Mouse (Mus musculus): ENCODE measurements around the gene Skap1.
A peak's percentile ranks its signal among the peaks of the same experiment; 100 is the strongest.

The Skap1 gene

DNA sequence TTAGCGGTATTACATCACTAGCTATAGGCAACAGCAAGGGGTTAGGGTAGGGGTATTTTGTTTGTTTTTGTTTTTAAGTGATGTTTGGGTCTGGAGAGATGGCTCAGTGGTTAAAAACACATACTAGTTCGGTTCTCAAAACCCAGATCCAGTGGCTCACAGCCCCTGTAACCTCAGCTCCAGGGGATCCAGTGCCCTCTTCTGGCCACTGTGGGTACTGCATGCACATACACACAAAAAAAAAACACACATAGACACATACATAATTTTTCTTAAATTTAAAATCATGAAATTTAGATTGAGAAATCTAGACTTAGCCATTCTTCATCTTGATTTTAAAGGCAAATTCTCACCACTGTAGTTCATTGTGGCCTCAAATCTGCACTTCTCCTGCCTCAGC, 221.0 kb downstream of the Skap1 start:
- no peak for TF ChIP-seq POU5F1 (IDR thresholded peaks at IDR 0.05; ENCODE audit: borderline replicate concordance, low read length)
- TF ChIP-seq CTCF (conservative IDR thresholded peaks at IDR 0.05; ENCODE audit: low read length): peak; percentile 90
- H3K36me3 ChIP-seq (ENCODE audit: insufficient read depth, low read length): peaks cover 15% of the 10 kb centered on the region; the same call in 1 of the 2 replicates
- no peaks in the 10 kb centered on the region for H3K27me3 ChIP-seq (ENCODE audit: insufficient read depth, low read length)

DNA sequence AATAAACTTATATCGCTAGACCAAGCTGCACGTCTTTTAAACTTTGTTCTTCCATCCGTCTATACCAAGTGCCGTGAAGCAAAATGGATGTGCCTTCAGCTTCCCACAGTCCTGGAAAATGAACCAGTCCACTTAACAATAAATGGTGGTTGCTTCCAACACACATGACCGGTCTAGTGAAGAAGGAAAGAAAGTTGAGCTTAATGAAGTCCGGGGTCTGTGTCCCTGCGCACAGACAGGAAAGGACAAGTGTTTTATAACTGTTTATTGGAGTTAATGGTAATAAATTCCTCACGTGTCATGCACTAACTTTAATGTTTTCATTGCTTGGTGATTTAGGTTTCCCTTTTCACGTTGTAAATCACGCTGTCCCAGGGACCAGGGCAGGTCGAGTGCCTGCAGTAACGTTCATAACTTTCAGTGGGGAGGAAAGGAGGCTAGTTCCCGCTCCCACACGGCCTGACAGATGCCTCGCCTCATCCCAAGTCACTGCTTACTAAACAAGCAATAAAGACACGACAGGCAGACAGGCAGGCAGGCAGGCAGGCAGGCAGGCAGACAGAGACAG, 222.4 kb downstream of the Skap1 start:
- H3K4me1 ChIP-seq (replicated peaks; ENCODE audit: low read depth, low read length): peaks cover 21% of the 10 kb centered on the region
- TF ChIP-seq POU5F1 (IDR thresholded peaks at IDR 0.05; ENCODE audit: borderline replicate concordance, low read length) (no peak), CTCF (conservative IDR thresholded peaks at IDR 0.05; ENCODE audit: low read length) (no peak), NANOG (IDR thresholded peaks at IDR 0.05; ENCODE audit: borderline replicate concordance, low read length) (no peak)

More for the DNA sequence above, 221.0 kb downstream of the Skap1 start:
- no peak overlapping the region for H3K4me3 ChIP-seq (replicated peaks; ENCODE audit: low read length)
- no peaks in the 10 kb centered on the region for H3K9me3 ChIP-seq (ENCODE audit: low read length)
- peaks cover 8% of the 10 kb centered on the region; the same call in 1 of the 2 replicates for H3K4me1 ChIP-seq (replicated peaks; ENCODE audit: low read depth, low read length)

DNA sequence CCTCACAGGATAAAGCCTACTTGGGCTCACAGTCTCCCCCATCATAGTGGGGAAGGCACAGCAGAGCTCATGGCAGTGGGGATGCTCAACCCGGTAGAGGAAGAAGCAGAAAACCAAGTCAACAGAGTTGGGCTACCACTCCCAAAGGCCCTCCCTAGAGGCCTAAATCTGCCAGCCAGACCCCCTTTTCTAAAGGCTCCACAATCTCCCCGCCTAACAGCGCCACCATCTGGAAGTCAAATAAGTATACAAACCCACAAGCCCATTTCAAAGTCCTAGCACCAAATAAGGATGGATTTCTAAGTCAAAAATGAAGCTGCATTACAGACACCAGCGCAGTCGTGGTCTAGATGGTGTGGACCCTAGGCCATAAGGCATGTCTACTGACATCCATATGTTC, 227.9 kb downstream of the Skap1 start:
- peak; percentile 62 for TF ChIP-seq CTCF (conservative IDR thresholded peaks at IDR 0.05; ENCODE audit: low read length)
- no peak for TF ChIP-seq POU5F1 (IDR thresholded peaks at IDR 0.05; ENCODE audit: borderline replicate concordance, low read length)
- Histone ChIP-seq H3K4me1 (replicated peaks; ENCODE audit: low read depth, low read length) (peaks cover 66% of the 10 kb centered on the region), H3K36me3 (ENCODE audit: insufficient read depth, low read length) (peaks cover 27% of the 10 kb centered on the region), H3K4me3 (replicated peaks; ENCODE audit: low read length) (peak overlapping the region; percentile 76), H3K27me3 (ENCODE audit: insufficient read depth, low read length) (no peaks in the 10 kb centered on the region), H3K9me3 (ENCODE audit: low read length) (no peaks in the 10 kb centered on the region)

More for the DNA sequence above, 222.4 kb downstream of the Skap1 start:
- Histone ChIP-seq H3K27me3 (ENCODE audit: insufficient read depth, low read length) (no peaks in the 10 kb centered on the region), H3K4me3 (replicated peaks; ENCODE audit: low read length) (no peak overlapping the region), H3K9me3 (ENCODE audit: low read length) (no peaks in the 10 kb centered on the region), H3K36me3 (ENCODE audit: insufficient read depth, low read length) (peaks cover 27% of the 10 kb centered on the region)

DNA sequence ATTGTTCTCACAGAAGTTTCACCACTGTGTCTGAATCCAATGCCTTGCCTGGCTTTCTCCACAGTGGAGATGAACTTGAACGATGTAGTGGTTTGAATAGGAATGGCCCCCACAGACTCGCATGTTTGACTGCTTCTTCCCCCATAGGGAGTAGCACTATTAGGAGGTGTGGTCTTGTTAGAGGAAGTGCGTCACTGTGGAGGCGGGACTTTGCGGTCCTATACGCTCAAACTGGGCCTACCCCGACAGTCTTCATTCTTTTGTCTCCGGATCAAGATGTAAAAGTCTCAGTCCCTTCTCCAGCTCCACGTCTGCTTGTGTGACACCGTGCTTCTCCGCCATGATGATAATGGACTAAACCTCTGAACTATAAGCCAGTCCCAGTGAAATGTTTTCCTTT, 229.0 kb downstream of the Skap1 start:
- Histone ChIP-seq H3K27me3 (ENCODE audit: insufficient read depth, low read length) (no peaks in the 10 kb centered on the region), H3K9me3 (ENCODE audit: low read length) (no peaks in the 10 kb centered on the region), H3K36me3 (ENCODE audit: insufficient read depth, low read length) (peaks cover 19% of the 10 kb centered on the region), H3K4me1 (replicated peaks; ENCODE audit: low read depth, low read length) (peaks cover 77% of the 10 kb centered on the region), H3K4me3 (replicated peaks; ENCODE audit: low read length) (peak overlapping the region; percentile 76)
- TF ChIP-seq NANOG (IDR thresholded peaks at IDR 0.05; ENCODE audit: borderline replicate concordance, low read length): no peak
- no peak for TF ChIP-seq POU5F1 (IDR thresholded peaks at IDR 0.05; ENCODE audit: borderline replicate concordance, low read length)
- no peak for TF ChIP-seq CTCF (conservative IDR thresholded peaks at IDR 0.05; ENCODE audit: low read length)

DNA sequence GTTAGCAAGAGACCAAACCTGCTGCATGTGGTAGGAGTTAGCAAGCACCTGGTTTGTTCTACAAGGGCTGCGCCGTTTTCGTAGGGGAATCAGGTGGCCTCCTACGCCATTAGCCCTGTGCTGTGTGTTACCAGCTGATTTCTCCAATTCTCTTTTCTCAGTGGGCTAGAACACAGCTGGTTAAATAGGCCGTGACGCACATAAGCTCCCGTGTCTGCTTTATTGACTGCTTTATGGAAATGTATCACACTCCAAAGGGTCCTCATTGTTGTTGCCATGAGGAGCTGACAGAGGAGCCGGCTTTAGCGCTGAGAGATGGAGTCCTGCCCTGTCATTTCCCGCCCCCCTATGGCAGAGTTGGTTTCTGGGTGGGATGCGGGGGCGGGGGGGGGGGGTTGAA, 230.4 kb downstream of the Skap1 start:
- Histone ChIP-seq H3K9me3 (ENCODE audit: low read length) (no peaks in the 10 kb centered on the region), H3K4me3 (replicated peaks; ENCODE audit: low read length) (no peak overlapping the region), H3K4me1 (replicated peaks; ENCODE audit: low read depth, low read length) (peaks cover 78% of the 10 kb centered on the region), H3K27me3 (ENCODE audit: insufficient read depth, low read length) (no peaks in the 10 kb centered on the region), H3K36me3 (ENCODE audit: insufficient read depth, low read length) (peaks cover 17% of the 10 kb centered on the region)
- TF ChIP-seq POU5F1 (IDR thresholded peaks at IDR 0.05; ENCODE audit: borderline replicate concordance, low read length) (no peak), NANOG (IDR thresholded peaks at IDR 0.05; ENCODE audit: borderline replicate concordance, low read length) (no peak), CTCF (conservative IDR thresholded peaks at IDR 0.05; ENCODE audit: low read length) (no peak)

DNA sequence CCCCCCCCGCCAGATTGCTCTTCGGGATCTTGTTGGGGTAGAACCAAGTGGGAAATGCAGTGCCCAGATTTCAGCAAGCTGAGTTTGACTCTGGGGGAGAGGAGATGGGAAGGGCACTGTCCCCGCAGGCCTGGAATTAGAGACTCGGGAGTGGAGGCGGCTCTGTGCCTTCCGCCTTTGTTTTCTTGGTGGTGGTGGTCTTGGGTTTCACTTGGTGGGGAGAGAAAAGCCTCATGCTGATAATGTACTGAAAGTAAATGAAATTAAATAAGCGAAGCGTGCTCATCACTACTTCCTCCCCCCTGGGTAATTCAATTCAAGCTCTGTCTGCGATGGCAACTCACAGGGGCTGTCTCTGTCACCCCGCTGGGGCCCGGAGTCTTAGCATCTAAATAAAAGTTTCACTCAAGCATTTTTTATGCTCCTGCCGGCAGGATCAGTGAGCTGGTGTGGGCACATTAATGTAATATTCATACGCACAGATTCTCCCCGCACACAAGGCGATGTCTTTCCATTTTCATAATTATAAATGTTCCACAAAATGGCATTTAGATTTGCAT, 231.9 kb downstream of the Skap1 start:
- H3K9me3 ChIP-seq (ENCODE audit: low read length): no peaks in the 10 kb centered on the region
- H3K4me3 ChIP-seq (replicated peaks; ENCODE audit: low read length): 0 out of 2 replicates have a peak overlapping the region, but pooled peaks have one; percentile 35
- no peaks in the 10 kb centered on the region for H3K27me3 ChIP-seq (ENCODE audit: insufficient read depth, low read length)
- H3K36me3 ChIP-seq (ENCODE audit: insufficient read depth, low read length): peaks cover 4% of the 10 kb centered on the region
- H3K4me1 ChIP-seq (replicated peaks; ENCODE audit: low read depth, low read length): peaks cover 66% of the 10 kb centered on the region
- TF ChIP-seq CTCF (conservative IDR thresholded peaks at IDR 0.05; ENCODE audit: low read length): no peak
- TF ChIP-seq POU5F1 (IDR thresholded peaks at IDR 0.05; ENCODE audit: borderline replicate concordance, low read length): no peak
- TF ChIP-seq NANOG (IDR thresholded peaks at IDR 0.05; ENCODE audit: borderline replicate concordance, low read length): no peak

DNA sequence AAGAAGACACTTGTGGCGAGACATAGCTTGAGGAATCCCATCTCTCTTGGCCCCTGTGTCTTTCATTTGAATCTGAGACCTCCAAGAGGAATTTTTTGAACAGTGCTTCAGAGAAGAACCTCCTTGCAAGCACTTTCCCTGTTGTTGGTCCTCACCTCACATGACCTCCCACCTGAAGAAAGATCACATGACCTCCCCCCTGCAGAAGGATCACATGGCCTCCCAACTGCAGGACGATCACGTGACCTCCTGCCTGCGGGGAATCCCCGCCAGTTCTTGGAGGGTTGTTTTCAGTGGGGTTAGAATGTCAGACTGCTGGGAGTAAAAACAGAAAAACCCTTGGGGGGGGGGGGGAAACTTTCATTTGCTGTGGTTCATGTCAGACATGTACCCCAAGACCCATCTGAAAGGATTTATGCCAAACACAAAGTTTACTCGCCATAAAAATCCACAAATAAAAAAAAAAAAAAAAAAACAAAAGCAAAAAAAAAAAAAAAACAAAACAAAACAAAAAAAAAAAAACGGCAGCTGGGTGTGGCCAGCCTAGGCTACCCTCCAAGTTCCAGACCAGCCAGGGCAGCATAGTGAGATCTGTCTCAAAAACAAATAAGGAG, 232.6 kb downstream of the Skap1 start:
- no peak for TF ChIP-seq POU5F1 (IDR thresholded peaks at IDR 0.05; ENCODE audit: borderline replicate concordance, low read length)
- no peak for TF ChIP-seq CTCF (conservative IDR thresholded peaks at IDR 0.05; ENCODE audit: low read length)
- TF ChIP-seq NANOG (IDR thresholded peaks at IDR 0.05; ENCODE audit: borderline replicate concordance, low read length): no peak
- Histone ChIP-seq H3K27me3 (ENCODE audit: insufficient read depth, low read length) (no peaks in the 10 kb centered on the region), H3K4me1 (replicated peaks; ENCODE audit: low read depth, low read length) (peaks cover 59% of the 10 kb centered on the region), H3K4me3 (replicated peaks; ENCODE audit: low read length) (0 out of 2 replicates have a peak overlapping the region, but pooled peaks have one; percentile 35), H3K36me3 (ENCODE audit: insufficient read depth, low read length) (no peaks in the 10 kb centered on the region), H3K9me3 (ENCODE audit: low read length) (no peaks in the 10 kb centered on the region)

DNA sequence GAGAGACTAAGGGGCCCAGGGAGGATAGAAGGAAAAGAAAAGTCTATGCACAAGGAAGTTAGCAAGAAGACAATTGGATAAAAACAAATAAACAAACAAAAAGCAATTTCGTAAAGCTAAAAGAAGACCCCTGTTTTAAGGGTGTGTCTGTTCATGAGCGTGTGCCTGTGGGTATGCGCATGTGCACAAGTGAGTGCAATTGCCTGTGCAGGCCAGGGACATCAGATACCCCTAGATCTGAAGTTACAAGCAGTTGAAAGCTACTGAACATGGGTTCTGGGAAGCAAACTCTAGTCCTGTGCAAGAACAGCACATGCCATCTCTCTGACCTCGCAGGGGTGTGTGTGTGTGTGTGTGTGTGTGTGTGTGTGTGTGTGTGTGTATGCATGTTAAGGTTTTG, 233.1 kb downstream of the Skap1 start:
- H3K4me3 ChIP-seq (replicated peaks; ENCODE audit: low read length): 0 out of 2 replicates have a peak overlapping the region, but pooled peaks have one; percentile 5
- no peak for TF ChIP-seq NANOG (IDR thresholded peaks at IDR 0.05; ENCODE audit: borderline replicate concordance, low read length)
- TF ChIP-seq POU5F1 (IDR thresholded peaks at IDR 0.05; ENCODE audit: borderline replicate concordance, low read length): peak; percentile 77; the same call in 1 of the 2 replicates
- no peaks in the 10 kb centered on the region for H3K9me3 ChIP-seq (ENCODE audit: low read length)
- peaks cover 54% of the 10 kb centered on the region for H3K4me1 ChIP-seq (replicated peaks; ENCODE audit: low read depth, low read length)
- H3K27me3 ChIP-seq (ENCODE audit: insufficient read depth, low read length): no peaks in the 10 kb centered on the region
- H3K36me3 ChIP-seq (ENCODE audit: insufficient read depth, low read length): no peaks in the 10 kb centered on the region

Measured in E14TG2a.4 (cell line).